Mouse (Mus musculus) neural tube, embryonic 11.5 days (tissue): Measurements from ENCODE around the gene Sbf2. TPM values are rescaled to one million over a fixed set of nuclear protein-coding genes. Genes with fewer than 3 reads are reported as not detected.
"Not testable (repeated sequence)": the region's sequence is repeated elsewhere in the genome, so short reads cannot be mapped to it uniquely, and the experiment has no call there.

Experiments used
- ATAC-seq: fragments of 200-750 bp; cut with Nextera tagmentation; 2 replicates; pipeline ENCODE4 v1.8.0; 2017; ENCODE audit warnings: moderate number of reproducible peaks, mild to moderate bottlenecking, moderate TSS enrichment, moderate library complexity; ENCODE audit not compliant: insufficient read depth, low FRiP score, low TSS enrichment
- DNase-seq: peaks from one replicate; pipeline ENCODE4 v3.0.0-alpha.2; 2015; ENCODE audit warnings: low spot score
- H3K27ac ChIP-seq: fragments of 300-500 bp; sonication (generic); 2 replicates; pipeline ENCODE4 v1.5.1; 2014; ENCODE audit warnings: low read depth, mild to moderate bottlenecking, low read length
- H3K27me3 ChIP-seq: fragments of 300-500 bp; sonication (generic); 2 replicates; pipeline ENCODE4 v1.6.1; 2014; ENCODE audit warnings: mild to moderate bottlenecking, low read length, mixed read lengths; ENCODE audit not compliant: control insufficient read depth, insufficient read depth
- H3K36me3 ChIP-seq: fragments of 300-500 bp; sonication (generic); 2 replicates; pipeline ENCODE4 v1.6.1; 2014; ENCODE audit warnings: mild to moderate bottlenecking, low read length, moderate library complexity, mixed read lengths; ENCODE audit not compliant: control insufficient read depth, insufficient read depth
- H3K4me1 ChIP-seq: fragments of 300-500 bp; sonication (generic); 2 replicates; pipeline ENCODE4 v1.6.1; 2014; ENCODE audit warnings: low read length, mixed read lengths; ENCODE audit not compliant: control insufficient read depth, insufficient read depth
- H3K4me2 ChIP-seq: fragments of 300-500 bp; sonication (generic); 2 replicates; pipeline ENCODE4 v1.6.1; 2014; ENCODE audit warnings: low read depth, mild to moderate bottlenecking, moderate library complexity
- H3K4me3 ChIP-seq: fragments of 300-500 bp; sonication (generic); 2 replicates; pipeline ENCODE4 v1.5.1; 2014; ENCODE audit warnings: low read depth, low read length
- H3K9ac ChIP-seq: fragments of 300-500 bp; sonication (generic); 2 replicates; pipeline ENCODE4 v1.6.1; 2014; ENCODE audit warnings: mild to moderate bottlenecking, low read length
- H3K9me3 ChIP-seq: fragments of 300-500 bp; sonication (generic); 2 replicates; pipeline ENCODE4 v1.6.1; 2016; ENCODE audit warnings: low read length; ENCODE audit not compliant: control insufficient read depth
- WGBS: fragments of 180-500 bp; shearing (Covaris S2); extraction: QIAGEN DNeasy Blood & Tissue Kit; methylation state at CpG from one replicate; pipeline ENCODE4 v1.1.7; 2014; 5-methylcytosine and 5-hydroxymethylcytosine counted together
- polyA plus RNA-seq: library from polyadenylated mRNA; unstranded; fragments of >200 nt; fragmentation: Nextera tagmentation; extraction: Ambion mirVana; gene quantifications from 2 replicates; pipeline ENCODE4 v1.2.1, GENCODE M21; 2014

Gene Sbf2
- polyA plus RNA-seq, 1 experiment from 2014 or later: 40.5 TPM

DNA sequence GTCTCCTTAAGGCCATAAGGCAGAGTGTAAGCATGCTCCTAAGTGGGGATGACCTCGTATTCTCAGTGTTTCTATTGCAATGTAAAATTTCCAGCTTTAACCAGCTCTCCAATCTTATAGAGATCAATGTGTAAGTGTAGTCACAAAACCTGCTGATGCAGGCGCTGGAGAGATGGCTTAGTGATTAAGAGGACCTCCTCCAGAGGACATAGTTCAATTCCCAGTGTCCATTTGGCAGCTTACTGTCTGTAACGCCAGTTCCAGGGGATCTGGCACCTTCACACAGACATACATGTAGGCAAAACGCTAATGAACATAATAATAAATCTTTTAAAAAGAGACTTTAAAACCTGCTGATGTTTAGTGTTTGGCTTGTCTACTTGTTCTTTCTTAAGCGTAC lies 200.4 kb downstream of the Sbf2 start:
- DNase-seq: no peak
- Histone ChIP-seq H3K27ac (no peak overlapping the region), H3K9ac (no peak overlapping the region), H3K4me3 (no peak overlapping the region), H3K4me2 (no peak overlapping the region), H3K9me3 (no peaks in the 10 kb centered on the region), H3K27me3 (no peaks in the 10 kb centered on the region), H3K36me3 (no peaks in the 10 kb centered on the region), H3K4me1 (no peaks in the 10 kb centered on the region)
- WGBS: 89% methylated on average over 5 of the region's 5 CpGs
- no peak for ATAC-seq

DNA sequence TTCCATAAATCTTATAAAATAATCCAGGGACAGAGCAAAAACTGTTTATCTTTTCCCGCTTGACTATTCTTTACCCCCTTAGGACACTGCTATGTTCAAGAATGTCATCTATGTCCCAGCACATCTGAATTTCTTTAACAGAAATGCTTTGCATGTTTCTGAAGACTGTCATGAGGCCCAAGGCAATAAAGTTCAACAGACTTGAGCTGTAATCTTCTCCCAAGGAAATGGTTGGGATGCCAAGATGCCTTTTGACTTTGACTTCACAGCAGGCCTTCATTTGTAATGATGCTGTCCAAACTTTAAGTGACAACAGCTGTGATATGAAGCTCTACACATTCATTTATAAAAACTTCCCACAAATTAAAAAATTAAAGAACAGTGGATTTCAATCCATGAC lies 212.6 kb downstream of the Sbf2 start:
- WGBS: 75% methylated on average over 1 of the region's 1 CpGs
- H3K9me3 ChIP-seq: no peaks in the 10 kb centered on the region

DNA sequence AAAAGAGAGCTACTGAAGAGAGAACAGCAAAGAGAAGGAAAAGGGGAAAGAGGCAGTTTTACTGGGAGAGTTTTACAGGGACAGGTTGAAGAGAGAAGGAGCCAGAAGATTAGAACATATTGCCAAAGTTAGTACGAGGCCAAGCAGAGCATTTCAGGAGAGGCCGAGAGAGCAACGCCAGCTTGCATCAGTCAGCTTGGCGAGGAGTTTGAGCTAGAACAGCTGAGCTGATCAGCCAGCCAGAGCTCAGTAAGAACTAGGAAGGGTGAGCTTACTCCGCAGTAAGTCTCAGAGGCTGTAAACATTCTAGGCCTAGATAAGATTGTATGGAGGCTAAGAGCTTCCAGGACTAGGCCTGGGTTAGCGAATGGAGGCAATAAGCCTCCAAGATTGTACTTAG lies 222.1 kb downstream of the Sbf2 start:
- Histone ChIP-seq H3K9ac (no peak overlapping the region), H3K4me3 (no peak overlapping the region), H3K27me3 (no peaks in the 10 kb centered on the region), H3K36me3 (no peaks in the 10 kb centered on the region), H3K27ac (no peak overlapping the region), H3K4me1 (no peaks in the 10 kb centered on the region), H3K9me3 (no peaks in the 10 kb centered on the region), H3K4me2 (no peak overlapping the region)
- ATAC-seq: no peak
- no peak for DNase-seq
- 93% methylated on average over 6 of the region's 6 CpGs for WGBS

More for the DNA sequence above, 212.6 kb downstream of the Sbf2 start:
- ATAC-seq (no peak), DNase-seq (no peak)
- Histone ChIP-seq H3K4me1 (no peaks in the 10 kb centered on the region), H3K9ac (no peak overlapping the region), H3K4me3 (no peak overlapping the region), H3K27me3 (no peaks in the 10 kb centered on the region), H3K27ac (no peak overlapping the region), H3K4me2 (no peak overlapping the region), H3K36me3 (no peaks in the 10 kb centered on the region)

DNA sequence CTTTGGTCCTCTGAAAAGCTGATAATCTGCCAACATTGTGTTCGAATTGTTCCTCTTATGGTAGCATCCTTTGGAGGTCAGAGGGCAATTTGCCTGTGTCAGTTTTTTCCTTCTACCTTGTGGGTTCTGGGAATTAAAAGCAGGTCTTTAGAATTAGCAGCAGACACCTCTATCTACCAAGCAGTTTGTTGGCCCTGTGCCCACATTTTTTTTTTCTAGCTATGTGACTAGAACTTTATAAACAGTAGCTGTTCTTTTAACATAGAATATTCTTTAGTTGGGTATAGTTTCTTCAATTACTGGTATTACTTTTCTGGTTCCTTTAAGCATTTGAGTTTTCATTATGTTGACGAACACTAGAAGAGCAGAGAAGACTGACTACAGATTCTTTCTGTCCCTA lies 223.1 kb downstream of the Sbf2 start:
- no peaks in the 10 kb centered on the region for H3K4me1 ChIP-seq
- H3K4me3 ChIP-seq: no peak overlapping the region
- no peak for ATAC-seq
- H3K9ac ChIP-seq: no peak overlapping the region
- no peaks in the 10 kb centered on the region for H3K9me3 ChIP-seq
- H3K36me3 ChIP-seq: no peaks in the 10 kb centered on the region
- no peaks in the 10 kb centered on the region for H3K27me3 ChIP-seq
- no peak overlapping the region for H3K27ac ChIP-seq
- 92% methylated on average over 2 of the region's 2 CpGs for whole genome bisulfite sequencing
- DNase-seq: no peak
- H3K4me2 ChIP-seq: no peak overlapping the region

DNA sequence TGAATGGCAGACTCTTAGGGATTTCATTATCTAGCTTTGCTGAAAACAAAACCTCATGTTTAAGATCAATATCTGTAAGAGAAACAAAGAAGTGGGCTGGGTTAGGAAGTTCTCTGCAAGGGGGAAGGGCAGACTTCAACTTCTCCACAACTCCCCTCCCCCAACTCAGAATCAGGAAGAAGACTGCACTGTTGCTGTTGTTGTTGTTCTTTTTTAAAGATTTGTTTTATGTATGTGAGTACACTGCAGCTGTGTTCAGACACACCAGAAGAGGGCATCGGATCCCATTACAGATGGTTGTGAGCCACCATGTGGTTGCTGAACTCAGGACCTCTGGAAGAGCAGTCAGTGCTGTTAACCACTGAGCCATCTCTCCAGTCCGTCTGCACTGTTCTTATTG lies 225.8 kb downstream of the Sbf2 start:
- DNase-seq, H3K27me3 ChIP-seq, ATAC-seq, H3K27ac ChIP-seq, H3K4me2 ChIP-seq, H3K9me3 ChIP-seq, H3K9ac ChIP-seq, H3K36me3 ChIP-seq, H3K4me3 ChIP-seq, H3K4me1 ChIP-seq: not testable (repeated sequence)
- 85% methylated on average over 2 of the region's 2 CpGs for WGBS

DNA sequence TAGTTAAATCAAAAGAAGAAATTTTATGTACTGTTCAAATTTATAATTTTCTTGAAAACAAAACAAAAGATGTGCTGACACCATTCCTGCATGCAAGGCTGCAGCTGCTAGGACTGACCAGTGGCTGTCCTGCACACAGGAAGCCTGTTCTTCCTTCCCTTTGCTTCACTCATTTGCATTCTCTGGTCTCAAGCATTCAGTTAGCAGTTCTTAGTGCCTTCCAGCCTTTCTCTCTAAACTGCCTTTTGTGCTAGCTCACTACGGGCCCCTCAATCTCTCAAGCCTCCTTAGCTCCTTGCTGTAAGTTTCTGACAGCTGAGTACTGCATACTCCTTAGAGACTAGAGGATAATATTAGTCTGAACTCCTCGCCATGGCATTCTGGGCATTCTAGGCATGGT lies 227.2 kb downstream of the Sbf2 start:
- Histone ChIP-seq H3K27me3 (no peaks in the 10 kb centered on the region), H3K4me3 (no peak overlapping the region), H3K4me1 (no peaks in the 10 kb centered on the region), H3K36me3 (no peaks in the 10 kb centered on the region), H3K9ac (no peak overlapping the region), H3K4me2 (no peak overlapping the region), H3K27ac (no peak overlapping the region), H3K9me3 (no peaks in the 10 kb centered on the region)
- 75% methylated on average over 2 of the region's 2 CpGs for WGBS
- no peak for ATAC-seq
- DNase-seq: no peak

DNA sequence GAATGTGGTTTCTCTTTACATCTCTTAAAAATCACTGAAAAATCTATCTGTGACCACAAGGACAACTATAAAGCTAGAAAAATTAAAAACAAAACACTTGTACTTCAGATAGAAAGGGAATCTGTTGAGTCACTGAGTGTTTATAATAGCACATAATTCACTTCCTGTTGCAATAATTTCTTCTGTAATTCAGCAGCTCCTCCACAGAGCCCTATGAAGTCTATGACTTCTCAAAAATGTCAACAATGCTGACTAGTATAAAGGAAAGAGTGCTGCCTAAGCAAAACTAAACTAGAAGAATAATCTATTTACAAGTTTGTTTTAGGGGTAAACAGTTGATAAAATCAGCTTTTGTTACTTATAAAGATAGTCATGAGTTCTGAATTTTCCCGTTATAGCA lies 229.2 kb downstream of the Sbf2 start:
- 86% methylated on average over 1 of the region's 1 CpGs for WGBS
- no peaks in the 10 kb centered on the region for H3K4me1 ChIP-seq
- no peak overlapping the region for H3K4me3 ChIP-seq
- ATAC-seq (no peak), DNase-seq (no peak)
- no peaks in the 10 kb centered on the region for H3K27me3 ChIP-seq
- H3K9me3 ChIP-seq: no peaks in the 10 kb centered on the region
- no peaks in the 10 kb centered on the region for H3K36me3 ChIP-seq
- H3K9ac ChIP-seq: no peak overlapping the region
- H3K27ac ChIP-seq: no peak overlapping the region
- H3K4me2 ChIP-seq: no peak overlapping the region

DNA sequence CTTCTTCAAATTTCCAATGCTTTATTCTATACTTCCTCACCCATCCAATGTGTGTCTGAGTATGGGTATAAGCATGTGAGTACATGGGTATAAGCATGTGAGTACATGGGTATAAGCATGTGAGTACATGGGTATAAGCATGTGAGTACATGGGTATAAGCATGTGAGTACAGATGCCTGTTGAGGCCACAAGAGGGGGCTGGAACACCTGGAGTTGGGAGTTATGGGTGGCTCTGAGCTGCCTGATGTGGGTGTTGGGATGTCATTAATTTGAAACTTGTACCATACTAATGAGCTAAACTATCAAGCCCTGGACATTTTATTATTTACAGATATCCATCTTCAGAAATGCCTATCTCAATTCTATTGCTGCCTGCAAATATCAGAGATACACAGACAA lies 230.4 kb downstream of the Sbf2 start:
- Histone ChIP-seq H3K27me3 (no peaks in the 10 kb centered on the region), H3K4me1 (no peaks in the 10 kb centered on the region), H3K27ac (no peak overlapping the region), H3K4me3 (no peak overlapping the region), H3K9ac (no peak overlapping the region), H3K4me2 (no peak overlapping the region), H3K36me3 (no peaks in the 10 kb centered on the region), H3K9me3 (no peaks in the 10 kb centered on the region)
- DNase-seq: no peak
- ATAC-seq: no peak

DNA sequence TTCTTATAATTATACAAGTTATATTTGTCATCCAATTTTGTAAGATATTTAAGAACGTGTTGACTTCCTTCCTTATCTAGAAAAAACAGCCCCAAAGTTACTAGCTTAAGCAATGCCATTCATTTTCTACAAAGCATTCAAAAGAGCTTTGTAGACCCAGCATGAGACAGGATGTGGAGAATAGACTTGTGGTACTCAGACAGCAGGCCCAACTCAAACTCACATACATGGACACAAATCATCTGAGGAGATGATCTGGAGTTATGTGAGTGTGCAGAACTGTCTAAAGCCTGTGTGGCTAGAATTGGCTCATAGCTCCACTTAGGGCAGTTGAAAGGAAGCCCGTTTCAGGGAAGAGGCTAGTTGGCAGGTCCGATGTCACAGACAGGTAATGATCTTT lies 233.1 kb downstream of the Sbf2 start:
- Histone ChIP-seq H3K36me3 (no peaks in the 10 kb centered on the region), H3K27ac (no peak overlapping the region), H3K4me3 (no peak overlapping the region), H3K27me3 (no peaks in the 10 kb centered on the region), H3K4me2 (no peak overlapping the region), H3K9ac (no peak overlapping the region), H3K9me3 (no peaks in the 10 kb centered on the region), H3K4me1 (no peaks in the 10 kb centered on the region)
- 91% methylated on average over 3 of the region's 3 CpGs for WGBS
- ATAC-seq (no peak), DNase-seq (no peak)
